Mouse (Mus musculus): Measurements from ENCODE around the gene Gbf1.

- TF ChIP-seq MAX (IDR thresholded peaks at IDR 0.05; ENCODE audit: low read length) (no peak), EP300 (IDR thresholded peaks at IDR 0.05; ENCODE audit: low read length) (no peak), POLR2A (IDR thresholded peaks at IDR 0.05; ENCODE audit: low read depth, low read length) (no peak), POLR2AphosphoS2 (IDR thresholded peaks at IDR 0.05; ENCODE audit: low read depth, low read length) (no peak), JUND (conservative IDR thresholded peaks at IDR 0.05; ENCODE audit: low read depth, low read length) (no peak), ZKSCAN1 (IDR thresholded peaks at IDR 0.05; ENCODE audit: borderline replicate concordance, low read depth, low read length) (no peak), MYC (IDR thresholded peaks at IDR 0.05; ENCODE audit: low read depth, low read length) (no peak), ETS1 (conservative IDR thresholded peaks at IDR 0.05; ENCODE audit: low read depth, low read length) (no peak), USF2 (conservative IDR thresholded peaks at IDR 0.05; ENCODE audit: low read depth, low read length) (no peak), ZNF384 (IDR thresholded peaks at IDR 0.05; ENCODE audit: low read depth, low read length) (no peak)
These were observed 67.8 kb downstream of the Gbf1 start for GRCm38 (mm10) chr19:46220116-46220515.
